In the genomic region with DNA sequence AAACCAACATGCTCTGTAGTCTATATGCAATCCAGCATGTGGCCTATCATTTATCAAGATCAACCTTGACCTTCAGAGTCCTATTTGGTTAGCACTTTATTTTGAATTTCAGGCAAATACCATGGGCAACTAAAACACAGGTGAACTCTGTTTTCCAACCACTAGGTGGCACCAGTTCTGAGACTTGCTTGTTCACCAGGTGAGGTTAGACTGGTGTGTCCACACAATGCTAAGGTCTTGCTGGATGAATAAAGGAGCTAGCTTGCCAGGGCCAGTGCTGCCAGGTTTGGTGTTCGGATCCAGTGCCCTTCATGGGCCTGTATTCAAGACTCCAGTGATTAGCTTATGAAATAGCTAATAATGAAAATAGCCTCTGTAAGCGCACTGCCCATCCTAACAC, we compare ENCODE assay signal across 8 mouse cellular contexts. TPM values are rescaled to one million over a fixed set of nuclear protein-coding genes. Genes with fewer than 3 reads are reported as not detected.
DNase-seq lines count a peak whose midpoint lies in the region; ATAC-seq and TF ChIP-seq lines count a peak whose summit lies in the region.

No protein-coding gene starts in this region.

- H3K36me3 ChIP-seq in midbrain, embryonic 11.5 days (ENCODE audit: control insufficient read depth, insufficient read depth, low read length): no peaks in the 10 kb centered on the region
- H3K36me3 ChIP-seq in midbrain, embryonic 15.5 days (replicated peaks): no peaks in the 10 kb centered on the region

- H3K9me3 ChIP-seq in midbrain, embryonic 11.5 days (ENCODE audit: control insufficient read depth, low read length): no peaks in the 10 kb centered on the region
- no peaks in the 10 kb centered on the region for H3K9me3 ChIP-seq in midbrain, embryonic 15.5 days

- H3K9ac ChIP-seq in midbrain, embryonic 11.5 days (ENCODE audit: low read length): no peak overlapping the region
- H3K9ac ChIP-seq in midbrain, embryonic 15.5 days: no peak overlapping the region

- CTCF ChIA-PET in Patski (lab: Charles Lee): interaction anchor here (0.9 to 1.9 kb wide), 11 partner anchors 8 to 100 kb away, joined by 3 to 15 read pairs (median 4); a partner anchor contains a TSS

- H3K4me1 ChIP-seq in midbrain, embryonic 11.5 days (ENCODE audit: control insufficient read depth, insufficient read depth, low read length): no peaks in the 10 kb centered on the region
- H3K4me1 ChIP-seq in midbrain, embryonic 15.5 days: no peaks in the 10 kb centered on the region

- 84% methylated on average over 2 of the region's 2 CpGs for WGBS in midbrain, embryonic 11.5 days
- WGBS in midbrain, embryonic 15.5 days: 84% methylated on average over 2 of the region's 2 CpGs

- H3K27ac ChIP-seq in midbrain, embryonic 11.5 days (ENCODE audit: low read depth, low read length): no peak overlapping the region
- no peak overlapping the region for H3K27ac ChIP-seq in midbrain, embryonic 15.5 days
- no peak overlapping the region for H3K27ac ChIP-seq in left cerebral cortex, adult 2 months

- intact Hi-C loops in left cerebral cortex, adult 2 months (cut with DNase I): loop anchor here (2.0 kb wide), 1 partner anchor 100 kb away; no protein-coding TSS in a partner anchor

- no peak overlapping the region for H3K4me2 ChIP-seq in midbrain, embryonic 11.5 days
- no peak overlapping the region for H3K4me2 ChIP-seq in midbrain, embryonic 15.5 days

- POLR2A ChIA-PET in Patski (lab: Charles Lee): interaction anchor here (2.0 kb wide), 1 partner anchor 12 kb away, joined by 9 read pairs; a partner anchor contains a TSS

- in situ Hi-C loops in Patski (cut with MboI; ENCODE audit: low pct_unique_long_range_greater_than_20kb): loop anchor here (10.0 kb wide), 1 partner anchor 92 kb away; no protein-coding TSS in a partner anchor

- H3K27me3 ChIP-seq in midbrain, embryonic 11.5 days (ENCODE audit: control insufficient read depth, insufficient read depth, low read length): no peaks in the 10 kb centered on the region
- no peaks in the 10 kb centered on the region for H3K27me3 ChIP-seq in midbrain, embryonic 15.5 days (replicated peaks)
- H3K27me3 ChIP-seq in Patski: no peaks in the 10 kb centered on the region

- no peak overlapping the region for H3K4me3 ChIP-seq in midbrain, embryonic 11.5 days (ENCODE audit: low read depth, low read length)
- H3K4me3 ChIP-seq in midbrain, embryonic 15.5 days: no peak overlapping the region
- no peak overlapping the region for H3K4me3 ChIP-seq in left cerebral cortex, adult 2 months

- DNase-seq in midbrain, embryonic 11.5 days (ENCODE audit: low spot score, missing footprints): peak; percentile 84
- DNase-seq in Patski (ENCODE audit: low read depth, low spot score): peak; percentile 27
- DNase-seq in cerebellum, adult 9-11 months: peak; percentile 70
- DNase-seq in heart, postnatal 4 days: peak; percentile 76
- peak; percentile 52 to 58 for DNase-seq in left cerebral cortex, adult 2 months (ENCODE audit: extremely low spot score in 1 of 2, low spot score in 2 of 2)
- DNase-seq in natural killer cell, adult 2 months (ENCODE audit: low spot score in 2 of 2): peak; percentile 40 to 54
- peak; percentile 31 for DNase-seq in yolk sac, embryonic 10.5 days (ENCODE audit: low spot score)

- peak; percentile 81 for TF ChIP-seq CTCF in Patski (IDR thresholded peaks at IDR 0.05)
- TF ChIP-seq CTCF in left cerebral cortex, adult 2 months (IDR thresholded peaks at IDR 0.05): peak; percentile 82

- 0 out of 2 replicates have a peak, but pooled peaks have one; percentile 42 for ATAC-seq in midbrain, embryonic 11.5 days (ENCODE audit: low FRiP score)
- ATAC-seq in midbrain, embryonic 15.5 days (replicated peaks): no peak
- ATAC-seq in Patski: peak; percentile 47

RNA-seq across cellular contexts. Expression of a gene that starts 10.9 kb away (rescaled TPM):
- 1.1 and 1.3 TPM in 2 replicates for polyA plus RNA-seq in midbrain, embryonic 11.5 days (2014; fragmentation: Nextera tagmentation; extraction: Ambion mirVana)
- polyA plus RNA-seq in midbrain, embryonic 15.5 days (2015; fragmentation: Nextera tagmentation; extraction: Ambion mirVana): 7.2 and 8.4 TPM in 2 replicates
- 0.54 TPM for polyA plus RNA-seq in Patski (2021)
- under 1 TPM; 0.54 to 0.55 TPM for total RNA-seq in heart, postnatal 4 days (2021)
- 10 to 100 TPM; 83.4 to 86.7 TPM for total RNA-seq in left cerebral cortex, adult 2 months (2021)

RNA-seq across cellular contexts. Expression of a gene that starts 40.1 kb away (rescaled TPM):
- polyA plus RNA-seq in midbrain, embryonic 11.5 days (2014; fragmentation: Nextera tagmentation; extraction: Ambion mirVana): 63.9 and 69.4 TPM in 2 replicates
- 116 and 121 TPM in 2 replicates for polyA plus RNA-seq in midbrain, embryonic 15.5 days (2015; fragmentation: Nextera tagmentation; extraction: Ambion mirVana)
- 58.3 TPM for polyA plus RNA-seq in Patski (2021)
- 10 to 100 TPM; 33.8 to 35.8 TPM for total RNA-seq in heart, postnatal 4 days (2021)
- 10 to 100 TPM; 85.0 to 88.7 TPM for total RNA-seq in left cerebral cortex, adult 2 months (2021)

Comparison
In these comparisons a context has a peak if more than half of its experiments do, and no peak if none do; other contexts are left out.
1. DNase-seq: peak in every context shown above with its lines; median percentile 84 in midbrain, embryonic 11.5 days; 76 in heart, postnatal 4 days; 70 in cerebellum, adult 9-11 months; 55 in left cerebral cortex, adult 2 months; 47 in natural killer cell, adult 2 months; 31 in yolk sac, embryonic 10.5 days; 27 in Patski.